Comparison of ENCODE assay signal across 25 mouse cellular contexts in the genomic region with DNA sequence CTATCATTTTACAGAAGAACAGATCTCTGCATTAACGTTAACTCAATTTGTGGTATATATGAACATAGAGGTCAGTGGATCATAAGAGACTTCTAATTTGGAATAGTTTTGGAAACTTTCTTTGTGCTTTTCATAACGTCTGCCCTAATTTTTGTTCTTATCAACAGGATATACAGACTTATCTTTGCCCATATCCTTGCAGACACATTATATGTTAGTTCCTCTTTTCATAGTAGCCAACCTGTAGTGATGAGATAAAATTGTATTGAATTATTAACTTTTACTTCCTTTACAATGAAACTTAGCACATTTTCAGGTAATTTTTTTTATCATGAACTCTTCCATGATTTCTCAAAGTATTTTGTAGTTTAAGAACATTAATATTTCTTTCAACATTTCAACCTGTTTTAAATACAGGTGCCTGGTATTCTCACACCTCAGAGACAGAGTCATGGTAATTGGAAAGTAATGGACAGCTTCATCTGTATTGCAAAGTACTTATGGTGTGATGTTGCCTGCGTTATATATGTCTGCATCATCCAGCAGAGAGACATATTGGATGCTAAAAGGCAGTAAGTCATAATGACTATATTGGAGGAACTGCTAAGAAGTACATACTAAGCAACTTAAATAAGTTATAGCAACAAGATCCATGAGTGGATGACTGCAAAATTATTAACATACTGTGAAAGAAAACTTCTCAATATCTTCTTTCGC. TPM values are rescaled to one million over a fixed set of nuclear protein-coding genes. Genes with fewer than 3 reads are reported as not detected.
DNase-seq lines count a peak whose midpoint lies in the region; ATAC-seq and TF ChIP-seq lines count a peak whose summit lies in the region.
"Had no signal": no experiment of that assay in that cellular context is flagged by ENCODE, and none has a peak within 500 bp of the region (broad histone marks: within the 10 kb centered on the region; RNA-seq: fewer than 3 reads in every experiment).

No protein-coding gene starts in this region.

- H3K4me1 ChIP-seq in G1E (ENCODE audit: insufficient read depth, low read depth, low read length), result peaks cover 23% of the 10 kb centered on the region
- no peaks in the 10 kb centered on the region for H3K4me1 ChIP-seq in lung, adult 2 months (ENCODE audit: control insufficient read depth, insufficient read depth, low read length)
- H3K4me1 ChIP-seq: embryonic facial prominence, embryonic 10.5 days; embryonic facial prominence, embryonic 13.5 days; forebrain, embryonic 12.5 days; forebrain, embryonic 15.5 days; heart, embryonic 12.5 days; heart, embryonic 15.5 days; hindbrain, embryonic 12.5 days; hindbrain, embryonic 15.5 days had no signal

- DNase-seq in G1E (ENCODE audit: low spot score), result no peak
- peak; percentile 60 for DNase-seq in MEL-GATA-1-ER (ENCODE audit: extremely low read depth, low read depth)
- no peak for DNase-seq in left cerebral cortex, adult 9 months (ENCODE audit: low spot score in 2 of 2)
- DNase-seq in lung, adult 2 months, result no peak
- DNase-seq in thymus, postnatal 25 days, result no peak
- DNase-seq: adrenal gland, adult 8-10 months; adrenal gland, postnatal 25 days; cerebellum, adult 11-12 months; cerebellum, adult 9-10 months; cerebellum, postnatal 14 days; gastrocnemius, postnatal 25 days; heart, adult 18-20 months; heart, postnatal 10 days; heart, postnatal 4 days had no signal

- H3K4me3 ChIP-seq in G1E (ENCODE audit: low read depth, low read length), result no peak overlapping the region
- H3K4me3 ChIP-seq in lung, adult 2 months (replicated peaks; ENCODE audit: extremely low read depth, low read depth, low read length), result no peak overlapping the region
- H3K4me3 ChIP-seq: embryonic facial prominence, embryonic 10.5 days; embryonic facial prominence, embryonic 13.5 days; erythroblast, embryonic 14.5 days; forebrain, embryonic 12.5 days; forebrain, embryonic 15.5 days; heart, embryonic 12.5 days; heart, embryonic 15.5 days; hindbrain, embryonic 12.5 days; hindbrain, embryonic 15.5 days had no signal

- no peak for TF ChIP-seq POLR2A in lung, adult 2 months (IDR thresholded peaks at IDR 0.05; ENCODE audit: borderline replicate concordance, extremely low read depth, low read depth, low read length)

- H3K36me3 ChIP-seq in G1E (replicated peaks), result no peaks in the 10 kb centered on the region
- H3K36me3 ChIP-seq: embryonic facial prominence, embryonic 10.5 days; embryonic facial prominence, embryonic 13.5 days; forebrain, embryonic 12.5 days; forebrain, embryonic 15.5 days; heart, embryonic 12.5 days; heart, embryonic 15.5 days; hindbrain, embryonic 12.5 days; hindbrain, embryonic 15.5 days had no signal

- no peaks in the 10 kb centered on the region for H3K9me3 ChIP-seq in G1E (replicated peaks)
- H3K9me3 ChIP-seq: embryonic facial prominence, embryonic 10.5 days; embryonic facial prominence, embryonic 13.5 days; forebrain, embryonic 12.5 days; forebrain, embryonic 15.5 days; heart, embryonic 12.5 days; heart, embryonic 15.5 days; hindbrain, embryonic 12.5 days; hindbrain, embryonic 15.5 days had no signal

- no peaks in the 10 kb centered on the region for H3K27me3 ChIP-seq in G1E (ENCODE audit: insufficient read depth, low read length)
- H3K27me3 ChIP-seq: embryonic facial prominence, embryonic 13.5 days; forebrain, embryonic 12.5 days; forebrain, embryonic 15.5 days; heart, embryonic 12.5 days; heart, embryonic 15.5 days; hindbrain, embryonic 12.5 days; hindbrain, embryonic 15.5 days had no signal

- no peak for TF ChIP-seq CTCF in G1E (IDR thresholded peaks at IDR 0.05; ENCODE audit: low read depth, low read length)
- TF ChIP-seq CTCF in lung, adult 2 months (IDR thresholded peaks at IDR 0.05; ENCODE audit: insufficient read depth, low read length), result no peak

- WGBS in lung, adult 2 months, result 61% methylated on average over 4 of the region's 4 CpGs

- ATAC-seq in G1E (ENCODE audit: extremely low read depth, insufficient number of reproducible peaks, low FRiP score, poor library complexity, severe bottlenecking), result peak; percentile 96
- 0 out of 2 replicates have a peak, but pooled peaks have one; percentile 12 for ATAC-seq in megakaryocyte, adult 5-6 weeks (ENCODE audit: poor library complexity, severe bottlenecking)
- ATAC-seq: activated CD4-positive, CD25-positive, alpha-beta regulatory T cell, adult 4 months; forebrain, embryonic 15.5 days had no signal

RNA-seq across cellular contexts. Expression of gene Luzp2, which starts 43.8 kb away (rescaled TPM):
- total RNA-seq in G1E (2014; fragmentation: Nextera tagmentation), result not detected in 2 replicates
- 0.11 TPM in 1 of 2 replicates, not detected in the other for total RNA-seq in G1E (2017)
- not detected in 2 replicates for polyA plus RNA-seq in G1E (2012)
- total RNA-seq in megakaryocyte, adult 5-6 weeks (2015), result not detected in 2 replicates
- total RNA-seq in megakaryocyte, adult 5-6 weeks (2017), result 0.07 TPM in 1 of 2 replicates, not detected in the other
- 0.06 TPM in 1 of 2 replicates, not detected in the other for polyA plus RNA-seq in lung, adult 2 months (2012; rRNA removed)
- polyA plus RNA-seq: activated CD4-positive, CD25-positive, alpha-beta regulatory T cell, adult 4 months; erythroblast, embryonic 14.5 days had no signal
